Mouse (Mus musculus): ENCODE measurements around the gene Bhmt2. TPM values are rescaled to one million over a fixed set of nuclear protein-coding genes. Genes with fewer than 3 reads are reported as not detected.

The Bhmt2 gene
- polyA plus RNA-seq, 1 experiment = 0.19 TPM

- H3K27ac ChIP-seq (ENCODE audit: insufficient read depth, low read depth, low read length) = no peak overlapping the region
- H3K27me3 ChIP-seq (ENCODE audit: control insufficient read depth, insufficient read depth, low read length) = no peaks in the 10 kb centered on the region
- no peaks in the 10 kb centered on the region for H3K4me1 ChIP-seq (ENCODE audit: control insufficient read depth, insufficient read depth, insufficient read length, low read length)
- H3K4me3 ChIP-seq (ENCODE audit: low read depth, low read length) = no peak overlapping the region
- H3K36me3 ChIP-seq (ENCODE audit: control insufficient read depth, insufficient read depth, low read length) = no peaks in the 10 kb centered on the region
- 86% methylated on average over 6 of the region's 6 CpGs for WGBS
- TF ChIP-seq POLR2A (IDR thresholded peaks at IDR 0.05; ENCODE audit: low read depth, low read length) = no peak
- no peak for TF ChIP-seq CTCF (IDR thresholded peaks at IDR 0.05; ENCODE audit: extremely low read depth, insufficient read length, insufficient replicate concordance, low read depth, low read length)
Observed at GRCm38 (mm10) chr13:93653382-93653781, 20.7 kb downstream of the Bhmt2 start.

- no peak for TF ChIP-seq POLR2A (IDR thresholded peaks at IDR 0.05; ENCODE audit: low read depth, low read length)
- TF ChIP-seq CTCF (IDR thresholded peaks at IDR 0.05; ENCODE audit: extremely low read depth, insufficient read length, insufficient replicate concordance, low read depth, low read length) = no peak
- no peak overlapping the region for H3K27ac ChIP-seq (ENCODE audit: insufficient read depth, low read depth, low read length)
- H3K36me3 ChIP-seq (ENCODE audit: control insufficient read depth, insufficient read depth, low read length) = no peaks in the 10 kb centered on the region
- no peaks in the 10 kb centered on the region for H3K27me3 ChIP-seq (ENCODE audit: control insufficient read depth, insufficient read depth, low read length)
- WGBS = 53% methylated on average over 7 of the region's 7 CpGs
- no peaks in the 10 kb centered on the region for H3K4me1 ChIP-seq (ENCODE audit: control insufficient read depth, insufficient read depth, insufficient read length, low read length)
- no peak overlapping the region for H3K4me3 ChIP-seq (ENCODE audit: low read depth, low read length)
Observed at GRCm38 (mm10) chr13:93648387-93649130, 25.5 kb downstream of the Bhmt2 start.

- WGBS = 53% methylated on average over 4 of the region's 4 CpGs
- H3K36me3 ChIP-seq (ENCODE audit: control insufficient read depth, insufficient read depth, low read length) = no peaks in the 10 kb centered on the region
- H3K27me3 ChIP-seq (ENCODE audit: control insufficient read depth, insufficient read depth, low read length) = no peaks in the 10 kb centered on the region
- H3K4me3 ChIP-seq (ENCODE audit: low read depth, low read length) = no peak overlapping the region
- TF ChIP-seq POLR2A (IDR thresholded peaks at IDR 0.05; ENCODE audit: low read depth, low read length) = no peak
- no peak for TF ChIP-seq CTCF (IDR thresholded peaks at IDR 0.05; ENCODE audit: extremely low read depth, insufficient read length, insufficient replicate concordance, low read depth, low read length)
- H3K27ac ChIP-seq (ENCODE audit: insufficient read depth, low read depth, low read length) = peak overlapping the region; percentile 49; the same call in 1 of the 2 replicates
- H3K4me1 ChIP-seq (ENCODE audit: control insufficient read depth, insufficient read depth, insufficient read length, low read length) = peaks cover 8% of the 10 kb centered on the region; the same call in 1 of the 2 replicates
Observed at GRCm38 (mm10) chr13:93639636-93640035, 34.5 kb downstream of the Bhmt2 start.

- WGBS = 65% methylated on average over 19 of the region's 19 CpGs
- H3K27ac ChIP-seq (ENCODE audit: insufficient read depth, low read depth, low read length) = no peak within 1 kb of the TSS
- H3K4me3 ChIP-seq (ENCODE audit: low read depth, low read length) = no peak within 1 kb of the TSS
Observed at GRCm38 (mm10) chr13:93637282-93638245, 36.5 kb downstream of the Bhmt2 start, which contains the start of gene Bhmt. Gene Bhmt (minus strand): TSS chr13:93637961.

GRCm38 (mm10) chr13:93636561-93636960, 37.5 kb downstream of the Bhmt2 start:
- no peak for TF ChIP-seq CTCF (IDR thresholded peaks at IDR 0.05; ENCODE audit: extremely low read depth, insufficient read length, insufficient replicate concordance, low read depth, low read length)
- Histone ChIP-seq H3K4me1 (ENCODE audit: control insufficient read depth, insufficient read depth, insufficient read length, low read length) (peaks cover 8% of the 10 kb centered on the region; the same call in 1 of the 2 replicates), H3K27ac (ENCODE audit: insufficient read depth, low read depth, low read length) (no peak overlapping the region), H3K36me3 (ENCODE audit: control insufficient read depth, insufficient read depth, low read length) (no peaks in the 10 kb centered on the region), H3K4me3 (ENCODE audit: low read depth, low read length) (no peak overlapping the region), H3K27me3 (ENCODE audit: control insufficient read depth, insufficient read depth, low read length) (no peaks in the 10 kb centered on the region)
- WGBS = 82% methylated on average over 1 of the region's 1 CpGs

More at GRCm38 (mm10) chr13:93637282-93638245, 36.5 kb downstream of the Bhmt2 start, which contains the start of gene Bhmt:
- Histone ChIP-seq H3K36me3 (ENCODE audit: control insufficient read depth, insufficient read depth, low read length) (no peaks in the 10 kb centered on the region), H3K27me3 (ENCODE audit: control insufficient read depth, insufficient read depth, low read length) (no peaks in the 10 kb centered on the region), H3K4me1 (ENCODE audit: control insufficient read depth, insufficient read depth, insufficient read length, low read length) (peaks cover 8% of the 10 kb centered on the region; the same call in 1 of the 2 replicates)
- TF ChIP-seq POLR2A (IDR thresholded peaks at IDR 0.05; ENCODE audit: low read depth, low read length) (no peak), CTCF (IDR thresholded peaks at IDR 0.05; ENCODE audit: extremely low read depth, insufficient read length, insufficient replicate concordance, low read depth, low read length) (no peak)

GRCm38 (mm10) chr13:93632927-93633326, 41.2 kb downstream of the Bhmt2 start:
- WGBS = 72% methylated on average over 5 of the region's 5 CpGs

More at GRCm38 (mm10) chr13:93632927-93633326, 41.2 kb downstream of the Bhmt2 start:
- H3K27ac ChIP-seq (ENCODE audit: insufficient read depth, low read depth, low read length) = no peak overlapping the region
- no peaks in the 10 kb centered on the region; the same call in 1 of the 2 replicates for H3K4me1 ChIP-seq (ENCODE audit: control insufficient read depth, insufficient read depth, insufficient read length, low read length)
- TF ChIP-seq CTCF (IDR thresholded peaks at IDR 0.05; ENCODE audit: extremely low read depth, insufficient read length, insufficient replicate concordance, low read depth, low read length) (no peak), POLR2A (IDR thresholded peaks at IDR 0.05; ENCODE audit: low read depth, low read length) (no peak)
- no peak overlapping the region for H3K4me3 ChIP-seq (ENCODE audit: low read depth, low read length)
- no peaks in the 10 kb centered on the region for H3K36me3 ChIP-seq (ENCODE audit: control insufficient read depth, insufficient read depth, low read length)
- H3K27me3 ChIP-seq (ENCODE audit: control insufficient read depth, insufficient read depth, low read length) = no peaks in the 10 kb centered on the region
